Mouse (Mus musculus): ENCODE data around the gene Mlycd. TPM values are rescaled to one million over a fixed set of nuclear protein-coding genes. Genes with fewer than 3 reads are reported as not detected.

Mlycd gene
- polyA plus RNA-seq, 1 experiment = 48.2 TPM

DNA sequence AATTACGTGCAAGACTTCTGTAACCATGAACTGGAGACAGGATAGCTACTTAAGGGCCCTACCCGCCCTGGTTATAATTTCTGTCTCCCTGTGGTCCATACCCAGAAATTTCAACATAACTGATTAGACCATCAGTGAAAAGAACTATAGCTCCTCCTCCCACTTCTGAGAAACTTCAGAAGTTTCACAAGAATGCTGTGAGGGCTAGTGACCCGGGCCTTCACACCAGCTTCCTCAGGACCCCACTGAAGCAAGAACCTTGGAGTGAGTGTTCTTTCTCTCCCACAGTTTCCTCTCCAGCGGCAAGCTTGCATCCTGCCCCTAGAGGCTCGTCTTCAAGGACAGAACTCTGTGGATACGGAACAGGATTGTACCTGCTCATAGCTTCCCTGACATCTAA, 8.8 kb upstream of the Mlycd start:
- Histone ChIP-seq H3K4me1 (ENCODE audit: control insufficient read depth, insufficient read depth, low read length) (no peaks in the 10 kb centered on the region), H3K4me3 (ENCODE audit: insufficient read depth, low read depth, low read length) (no peak overlapping the region), H3K27me3 (replicated peaks; ENCODE audit: control insufficient read depth, insufficient read depth, low read length) (no peaks in the 10 kb centered on the region), H3K27ac (ENCODE audit: insufficient read depth, low read depth, low read length) (no peak overlapping the region), H3K36me3 (ENCODE audit: control insufficient read depth, insufficient read depth, low read length) (no peaks in the 10 kb centered on the region)
- WGBS = 70% methylated on average over 6 of the region's 6 CpGs
- TF ChIP-seq POLR2A (IDR thresholded peaks at IDR 0.05; ENCODE audit: low read depth, low read length) (no peak), CTCF (conservative IDR thresholded peaks at IDR 0.05; ENCODE audit: insufficient read depth, insufficient read length, low read depth, low read length) (no peak)
- DNase-seq = no peak

DNA sequence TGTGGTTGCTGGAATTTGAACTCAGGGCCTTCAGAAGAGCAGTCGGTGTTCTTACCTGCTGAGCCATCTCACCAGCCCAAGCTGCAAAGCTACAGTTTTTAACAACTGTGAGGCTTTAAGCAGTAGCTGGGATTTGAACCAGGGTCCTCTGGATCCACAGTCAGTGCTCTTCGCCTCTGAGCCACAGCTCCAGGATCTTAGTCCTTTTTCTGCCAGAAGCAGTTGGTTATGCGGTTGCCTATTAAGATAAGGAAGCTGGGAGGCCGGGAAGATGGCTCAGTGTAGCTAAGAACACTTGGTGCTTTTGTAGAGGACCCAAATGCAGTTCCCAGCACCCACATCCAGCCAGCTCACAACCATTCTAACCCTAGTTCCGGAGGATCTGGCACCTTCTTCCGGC, 7.7 kb upstream of the Mlycd start:
- H3K4me1 ChIP-seq (ENCODE audit: control insufficient read depth, insufficient read depth, low read length) = no peaks in the 10 kb centered on the region
- TF ChIP-seq CTCF (conservative IDR thresholded peaks at IDR 0.05; ENCODE audit: insufficient read depth, insufficient read length, low read depth, low read length) = no peak
- H3K4me3 ChIP-seq (ENCODE audit: insufficient read depth, low read depth, low read length) = no peak overlapping the region
- no peaks in the 10 kb centered on the region for H3K27me3 ChIP-seq (replicated peaks; ENCODE audit: control insufficient read depth, insufficient read depth, low read length)
- no peaks in the 10 kb centered on the region for H3K36me3 ChIP-seq (ENCODE audit: control insufficient read depth, insufficient read depth, low read length)
- DNase-seq = no peak
- no peak overlapping the region for H3K27ac ChIP-seq (ENCODE audit: insufficient read depth, low read depth, low read length)
- 82% methylated on average over 6 of the region's 6 CpGs for WGBS

DNA sequence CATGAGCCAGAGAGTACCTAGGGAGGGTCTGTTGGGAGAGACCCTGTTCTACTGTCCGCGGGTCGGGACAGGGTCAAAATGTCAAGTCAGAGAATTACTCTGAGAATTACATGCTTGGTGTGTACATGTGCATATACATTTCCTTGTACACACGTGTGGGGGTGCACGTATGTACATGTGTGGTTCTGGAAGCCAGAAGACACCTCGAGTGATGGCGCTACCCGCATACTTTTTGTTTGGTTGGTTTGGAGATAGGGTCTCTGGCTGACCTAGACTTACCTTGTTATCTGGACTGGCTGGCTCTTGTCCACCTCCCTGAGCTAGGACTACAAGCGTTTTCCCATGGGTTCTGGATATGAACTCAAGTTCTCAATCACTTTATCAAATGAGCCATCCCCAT, 581 bp upstream of the Mlycd start:
- no peak for TF ChIP-seq POLR2A (IDR thresholded peaks at IDR 0.05; ENCODE audit: low read depth, low read length)
- no peak for TF ChIP-seq CTCF (conservative IDR thresholded peaks at IDR 0.05; ENCODE audit: insufficient read depth, insufficient read length, low read depth, low read length)
- H3K27ac ChIP-seq (ENCODE audit: insufficient read depth, low read depth, low read length) = peak overlapping the region; percentile 54
- peaks cover 21% of the 10 kb centered on the region for H3K4me1 ChIP-seq (ENCODE audit: control insufficient read depth, insufficient read depth, low read length)
- H3K36me3 ChIP-seq (ENCODE audit: control insufficient read depth, insufficient read depth, low read length) = no peaks in the 10 kb centered on the region
- DNase-seq = no peak
- peak overlapping the region; percentile 64 for H3K4me3 ChIP-seq (ENCODE audit: insufficient read depth, low read depth, low read length)
- WGBS = 78% methylated on average over 9 of the region's 9 CpGs
- H3K27me3 ChIP-seq (replicated peaks; ENCODE audit: control insufficient read depth, insufficient read depth, low read length) = no peaks in the 10 kb centered on the region

DNA sequence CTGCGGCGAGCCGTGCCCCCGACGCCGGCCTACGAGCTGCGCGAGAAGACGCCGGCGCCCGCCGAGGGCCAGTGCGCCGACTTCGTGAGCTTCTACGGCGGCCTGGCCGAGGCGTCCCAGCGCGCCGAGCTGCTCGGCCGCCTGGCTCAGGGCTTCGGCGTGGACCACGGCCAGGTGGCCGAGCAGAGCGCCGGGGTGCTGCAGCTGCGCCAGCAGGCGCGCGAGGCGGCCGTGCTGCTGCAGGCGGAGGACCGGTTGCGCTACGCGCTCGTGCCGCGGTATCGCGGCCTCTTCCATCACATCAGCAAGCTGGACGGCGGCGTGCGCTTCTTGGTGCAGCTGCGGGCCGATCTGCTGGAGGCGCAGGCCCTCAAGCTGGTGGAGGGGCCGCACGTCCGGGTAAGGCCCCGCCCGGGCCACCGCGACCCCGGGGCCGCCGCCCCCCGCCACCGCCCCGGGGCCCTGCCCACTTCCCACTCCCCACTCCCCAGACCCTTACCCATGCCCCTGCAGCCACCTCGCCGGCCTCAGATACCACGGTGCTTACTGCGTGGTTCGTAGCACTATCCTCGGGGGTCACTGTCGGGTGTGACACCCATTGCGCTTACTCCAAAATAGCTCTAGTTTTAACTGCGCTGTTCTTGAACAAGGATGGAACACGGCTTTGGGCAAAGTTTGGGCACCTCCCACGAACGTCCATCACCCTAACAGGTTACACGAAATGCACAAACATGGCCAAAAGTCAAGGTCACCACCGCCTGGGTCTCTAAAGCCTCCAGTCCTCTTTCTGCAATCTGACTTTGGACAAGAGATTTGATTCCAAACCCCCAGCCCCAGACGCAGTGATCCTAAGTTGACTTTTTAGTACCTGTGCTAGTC, 633 bp downstream of the Mlycd start:
- TF ChIP-seq CTCF (conservative IDR thresholded peaks at IDR 0.05; ENCODE audit: insufficient read depth, insufficient read length, low read depth, low read length) (no peak), POLR2A (IDR thresholded peaks at IDR 0.05; ENCODE audit: low read depth, low read length) (no peak)
- 4% methylated on average over 83 of the region's 83 CpGs for WGBS

DNA sequence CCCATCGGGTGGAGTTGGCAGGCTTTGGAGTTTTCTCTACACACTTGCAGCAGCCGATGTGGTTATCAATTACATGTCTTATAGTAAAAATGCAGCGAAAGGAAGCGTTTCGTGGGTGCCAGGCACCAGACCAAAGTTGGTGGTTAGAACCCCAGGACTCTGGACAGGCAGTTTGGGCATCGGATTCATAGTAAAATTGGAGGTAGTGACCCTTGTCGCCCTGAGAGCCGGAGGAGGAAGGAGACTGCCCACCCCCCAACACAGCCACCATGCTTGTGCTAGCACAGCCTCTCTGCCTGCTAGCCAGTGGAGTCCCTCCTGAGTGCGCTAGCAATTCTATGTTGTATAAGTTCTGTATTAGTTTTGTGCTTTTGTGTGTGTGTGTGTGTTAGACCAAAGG, 3.9 kb downstream of the Mlycd start:
- H3K36me3 ChIP-seq (ENCODE audit: control insufficient read depth, insufficient read depth, low read length) = no peaks in the 10 kb centered on the region
- TF ChIP-seq CTCF (conservative IDR thresholded peaks at IDR 0.05; ENCODE audit: insufficient read depth, insufficient read length, low read depth, low read length) = no peak
- no peak for TF ChIP-seq POLR2A (IDR thresholded peaks at IDR 0.05; ENCODE audit: low read depth, low read length)
- no peak for DNase-seq
- peaks cover 35% of the 10 kb centered on the region for H3K4me1 ChIP-seq (ENCODE audit: control insufficient read depth, insufficient read depth, low read length)
- H3K4me3 ChIP-seq (ENCODE audit: insufficient read depth, low read depth, low read length) = no peak overlapping the region
- H3K27ac ChIP-seq (ENCODE audit: insufficient read depth, low read depth, low read length) = no peak overlapping the region
- no peaks in the 10 kb centered on the region for H3K27me3 ChIP-seq (replicated peaks; ENCODE audit: control insufficient read depth, insufficient read depth, low read length)
- WGBS = 60% methylated on average over 9 of the region's 9 CpGs

More for the DNA sequence above, 633 bp downstream of the Mlycd start:
- peaks cover 31% of the 10 kb centered on the region for H3K4me1 ChIP-seq (ENCODE audit: control insufficient read depth, insufficient read depth, low read length)
- DNase-seq = peak; percentile 25
- no peaks in the 10 kb centered on the region for H3K27me3 ChIP-seq (replicated peaks; ENCODE audit: control insufficient read depth, insufficient read depth, low read length)
- H3K36me3 ChIP-seq (ENCODE audit: control insufficient read depth, insufficient read depth, low read length) = no peaks in the 10 kb centered on the region
- H3K27ac ChIP-seq (ENCODE audit: insufficient read depth, low read depth, low read length) = peak overlapping the region; percentile 82
- peak overlapping the region; percentile 92 for H3K4me3 ChIP-seq (ENCODE audit: insufficient read depth, low read depth, low read length)

DNA sequence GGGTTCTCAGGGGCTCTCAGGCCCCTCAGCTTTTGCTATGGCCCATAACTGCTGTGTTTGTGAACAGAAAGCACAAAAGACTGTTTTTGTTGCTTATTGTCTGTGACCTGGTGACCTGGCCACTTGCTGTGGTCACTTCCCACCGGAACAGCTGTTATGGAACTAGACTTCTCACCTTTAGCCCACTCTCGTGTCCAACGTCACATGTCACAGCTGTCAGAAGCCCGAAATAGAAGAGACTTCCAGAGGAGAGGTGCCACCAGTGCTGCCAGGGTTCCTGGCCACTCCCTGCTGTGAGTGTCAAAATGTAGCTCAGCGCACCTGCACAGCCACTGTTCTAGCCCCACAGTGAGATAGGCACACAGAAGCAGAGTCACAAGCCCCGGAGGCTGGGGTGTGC, 4.6 kb downstream of the Mlycd start:
- Histone ChIP-seq H3K4me3 (ENCODE audit: insufficient read depth, low read depth, low read length) (no peak overlapping the region), H3K36me3 (ENCODE audit: control insufficient read depth, insufficient read depth, low read length) (no peaks in the 10 kb centered on the region), H3K27me3 (replicated peaks; ENCODE audit: control insufficient read depth, insufficient read depth, low read length) (no peaks in the 10 kb centered on the region), H3K27ac (ENCODE audit: insufficient read depth, low read depth, low read length) (no peak overlapping the region), H3K4me1 (ENCODE audit: control insufficient read depth, insufficient read depth, low read length) (peaks cover 32% of the 10 kb centered on the region)
- no peak for TF ChIP-seq POLR2A (IDR thresholded peaks at IDR 0.05; ENCODE audit: low read depth, low read length)
- TF ChIP-seq CTCF (conservative IDR thresholded peaks at IDR 0.05; ENCODE audit: insufficient read depth, insufficient read length, low read depth, low read length) = no peak
- DNase-seq = no peak
- 65% methylated on average over 6 of the region's 6 CpGs for WGBS

DNA sequence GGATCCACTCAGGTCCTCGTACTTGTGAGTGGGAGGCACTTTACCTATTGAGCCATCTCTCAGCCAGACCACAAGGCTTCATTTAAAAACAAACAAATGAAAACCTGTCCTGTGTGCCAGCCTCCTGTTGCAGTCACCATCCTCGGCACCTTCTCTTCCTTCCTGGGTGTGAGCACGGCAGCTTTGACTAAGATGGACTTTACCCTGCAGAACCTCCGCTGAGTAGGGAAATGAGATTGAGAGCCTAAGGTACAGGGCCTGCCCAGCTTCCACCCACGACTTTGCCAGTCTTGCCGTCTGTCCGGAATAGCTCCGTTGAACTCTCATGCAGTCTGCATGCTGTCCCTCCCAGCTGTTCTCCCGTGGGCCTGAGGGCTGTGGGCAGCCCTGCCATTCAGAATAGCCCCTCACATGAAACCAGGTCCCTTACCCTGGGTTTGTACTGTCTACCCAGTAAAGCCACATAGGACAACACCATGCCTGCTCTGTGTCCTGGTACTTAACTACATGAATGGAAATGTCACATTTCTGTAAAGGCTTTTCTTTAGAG, 5.5 kb downstream of the Mlycd start:
- no peaks in the 10 kb centered on the region for H3K36me3 ChIP-seq (ENCODE audit: control insufficient read depth, insufficient read depth, low read length)
- no peaks in the 10 kb centered on the region for H3K27me3 ChIP-seq (replicated peaks; ENCODE audit: control insufficient read depth, insufficient read depth, low read length)
- DNase-seq = peak; percentile 79
- H3K27ac ChIP-seq (ENCODE audit: insufficient read depth, low read depth, low read length) = peak overlapping the region; percentile 45; the same call in 1 of the 2 replicates
- TF ChIP-seq CTCF (conservative IDR thresholded peaks at IDR 0.05; ENCODE audit: insufficient read depth, insufficient read length, low read depth, low read length) (no peak), POLR2A (IDR thresholded peaks at IDR 0.05; ENCODE audit: low read depth, low read length) (no peak)
- peaks cover 30% of the 10 kb centered on the region for H3K4me1 ChIP-seq (ENCODE audit: control insufficient read depth, insufficient read depth, low read length)
- WGBS = 66% methylated on average over 9 of the region's 9 CpGs
- H3K4me3 ChIP-seq (ENCODE audit: insufficient read depth, low read depth, low read length) = no peak overlapping the region

All from kidney, adult 2 months (tissue).